Mouse (Mus musculus) embryonic facial prominence, embryonic 14.5 days (tissue): ENCODE results near the gene Acacb. TPM values are rescaled to one million over a fixed set of nuclear protein-coding genes. Genes with fewer than 3 reads are reported as not detected.

Source experiments
- ATAC-seq: fragments of 200-750 bp; cut with Nextera tagmentation; 2 replicates; pipeline ENCODE4 v1.8.0; 2017; ENCODE audit warnings: low read depth, moderate number of reproducible peaks, moderate TSS enrichment
- DNase-seq: peaks from one replicate; pipeline ENCODE4 v3.0.0-alpha.2; 2015; ENCODE audit warnings: low spot score
- H3K27ac ChIP-seq: fragments of 300-500 bp; sonication (generic); replicated peaks from 2 replicates; pipeline ENCODE4 v1.5.1; 2014; ENCODE audit warnings: low read depth, mild to moderate bottlenecking, low read length, moderate library complexity
- H3K27me3 ChIP-seq: fragments of 300-500 bp; sonication (generic); replicated peaks from 2 replicates; pipeline ENCODE4 v1.6.1; 2014; ENCODE audit warnings: low read length; ENCODE audit not compliant: control insufficient read depth, insufficient read depth
- H3K36me3 ChIP-seq: fragments of 300-500 bp; sonication (generic); 2 replicates; pipeline ENCODE4 v1.6.1; 2014; ENCODE audit warnings: low read length, mixed read lengths; ENCODE audit not compliant: control insufficient read depth, insufficient read depth
- H3K4me1 ChIP-seq: fragments of 300-500 bp; sonication (generic); 2 replicates; pipeline ENCODE4 v1.6.1; 2014; ENCODE audit warnings: antibody characterized with exemption, low read length; ENCODE audit not compliant: control insufficient read depth, insufficient read depth
- H3K4me2 ChIP-seq: fragments of 300-500 bp; sonication (generic); 2 replicates; pipeline ENCODE4 v1.6.1; 2014; ENCODE audit warnings: low read depth, mild to moderate bottlenecking, low read length, moderate library complexity, mixed read lengths
- H3K4me3 ChIP-seq: fragments of 300-500 bp; sonication (generic); 2 replicates; pipeline ENCODE4 v1.5.1; 2014; ENCODE audit warnings: low read depth, mild to moderate bottlenecking, low read length
- H3K9ac ChIP-seq: fragments of 300-500 bp; sonication (generic); 2 replicates; pipeline ENCODE4 v1.6.1; 2014; ENCODE audit warnings: low read depth, mild to moderate bottlenecking, low read length, moderate library complexity, mixed read lengths
- H3K9me3 ChIP-seq: fragments of 300-500 bp; sonication (generic); 2 replicates; pipeline ENCODE4 v1.6.1; 2016; ENCODE audit warnings: low read length; ENCODE audit not compliant: control insufficient read depth
- WGBS: fragments of 180-500 bp; shearing (Covaris S2); extraction: QIAGEN DNeasy Blood & Tissue Kit; methylation state at CpG from one replicate; pipeline ENCODE4 v1.1.7; 2014; 5-methylcytosine and 5-hydroxymethylcytosine counted together
- polyA plus RNA-seq: library from polyadenylated mRNA; unstranded; fragments of >200 nt; fragmentation: Nextera tagmentation; extraction: Ambion mirVana; gene quantifications from 2 replicates; pipeline ENCODE4 v1.2.1, GENCODE M21; 2014

The Acacb gene
- polyA plus RNA-seq, 1 experiment from 2014 or later = 2.4 TPM

DNA sequence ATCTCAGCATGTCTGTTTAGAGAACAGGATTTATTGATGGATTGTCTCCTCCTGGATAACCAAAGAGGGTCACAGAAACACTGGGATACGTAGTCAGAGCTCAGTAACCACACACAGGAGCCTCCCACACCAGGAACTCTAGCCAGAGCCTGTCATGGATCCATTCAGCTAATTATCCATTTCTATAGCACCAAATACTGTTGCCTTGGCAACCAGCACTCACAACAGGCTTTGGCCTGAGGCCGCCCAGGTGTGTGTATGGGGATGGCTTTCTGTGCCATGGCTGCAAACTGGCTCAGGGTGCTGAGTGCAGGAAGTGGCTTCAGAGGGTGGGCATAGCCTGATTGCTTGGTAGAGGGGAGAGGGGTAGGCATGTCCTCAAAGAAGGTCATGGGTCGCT is 143.7 kb downstream of the Acacb start:
- no peaks in the 10 kb centered on the region for H3K4me1 ChIP-seq
- DNase-seq = peak; percentile 66
- no peak overlapping the region for H3K27ac ChIP-seq
- H3K27me3 ChIP-seq = no peaks in the 10 kb centered on the region
- WGBS = 48% methylated on average over 3 of the region's 3 CpGs
- no peaks in the 10 kb centered on the region for H3K36me3 ChIP-seq
- no peaks in the 10 kb centered on the region for H3K9me3 ChIP-seq
- no peak overlapping the region for H3K9ac ChIP-seq
- ATAC-seq = peak; percentile 80
- no peak overlapping the region for H3K4me2 ChIP-seq
- no peak overlapping the region for H3K4me3 ChIP-seq

DNA sequence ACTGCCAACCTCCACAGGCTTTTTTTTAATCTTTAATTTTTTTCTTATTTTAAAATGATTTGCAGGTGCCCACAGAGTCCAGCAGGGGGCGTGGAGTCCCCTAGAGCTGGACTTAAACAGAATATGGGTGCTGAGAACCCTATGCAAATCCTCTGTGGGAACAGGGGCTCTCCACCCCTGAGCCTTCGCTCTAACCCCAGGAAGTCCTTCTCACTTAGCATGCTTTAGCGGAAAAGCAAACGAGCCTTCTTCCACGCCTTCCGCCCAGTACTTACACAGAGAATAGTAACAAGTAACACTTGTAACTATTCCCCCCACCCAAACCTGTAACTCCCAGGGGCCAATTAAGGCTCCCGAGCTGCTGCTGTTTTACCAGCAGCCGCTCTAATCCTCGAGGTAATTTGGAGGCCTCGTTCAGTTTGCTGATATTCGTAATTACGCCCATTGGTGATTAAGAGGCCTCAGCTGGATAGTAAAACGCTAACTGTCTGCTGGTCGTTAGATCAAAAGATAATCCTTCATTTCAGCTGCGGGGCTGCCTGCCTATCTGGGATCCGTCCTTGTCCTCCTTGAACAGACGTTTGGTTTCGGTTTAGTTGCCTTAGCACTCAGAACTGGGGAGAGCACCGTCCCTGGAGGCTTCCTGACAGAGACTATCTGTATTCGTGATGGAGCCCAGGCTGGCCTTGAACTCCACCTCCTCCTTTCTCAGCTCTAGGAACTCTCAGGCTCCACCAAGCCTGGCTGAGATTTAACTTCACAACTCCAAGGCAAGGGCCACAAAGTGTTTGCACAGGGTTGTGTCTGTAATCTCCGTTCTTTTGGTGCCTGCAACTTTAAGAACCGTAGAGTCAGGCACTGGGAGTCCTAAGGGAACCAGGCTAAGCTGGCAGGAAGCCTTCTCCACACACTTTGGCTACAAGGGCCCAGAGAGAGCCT is 150.6 kb downstream of the Acacb start:
- Histone ChIP-seq H3K4me2 (0 out of 2 replicates have a peak overlapping the region, but pooled peaks have one; percentile 11), H3K36me3 (no peaks in the 10 kb centered on the region), H3K4me3 (no peak overlapping the region), H3K4me1 (no peaks in the 10 kb centered on the region), H3K9me3 (no peaks in the 10 kb centered on the region), H3K27ac (no peak overlapping the region; the same call in 1 of the 2 replicates), H3K9ac (no peak overlapping the region; the same call in 1 of the 2 replicates), H3K27me3 (no peaks in the 10 kb centered on the region)
- DNase-seq (no peak), ATAC-seq (no peak)
- 25% methylated on average over 22 of the region's 22 CpGs for WGBS

- Histone ChIP-seq H3K9ac (0 out of 2 replicates have a peak overlapping the region, but pooled peaks have one; percentile 14), H3K4me3 (no peak overlapping the region), H3K9me3 (no peaks in the 10 kb centered on the region), H3K27me3 (no peaks in the 10 kb centered on the region), H3K4me2 (no peak overlapping the region), H3K27ac (no peak overlapping the region), H3K4me1 (no peaks in the 10 kb centered on the region), H3K36me3 (no peaks in the 10 kb centered on the region)
- ATAC-seq = peak; percentile 30; the same call in 1 of the 2 replicates
- DNase-seq = peak; percentile 74
- 52% methylated on average over 18 of the region's 18 CpGs for WGBS
Measured at GRCm38 (mm10) chr5:114298212-114298894, 152.0 kb downstream of the Acacb start.

DNA sequence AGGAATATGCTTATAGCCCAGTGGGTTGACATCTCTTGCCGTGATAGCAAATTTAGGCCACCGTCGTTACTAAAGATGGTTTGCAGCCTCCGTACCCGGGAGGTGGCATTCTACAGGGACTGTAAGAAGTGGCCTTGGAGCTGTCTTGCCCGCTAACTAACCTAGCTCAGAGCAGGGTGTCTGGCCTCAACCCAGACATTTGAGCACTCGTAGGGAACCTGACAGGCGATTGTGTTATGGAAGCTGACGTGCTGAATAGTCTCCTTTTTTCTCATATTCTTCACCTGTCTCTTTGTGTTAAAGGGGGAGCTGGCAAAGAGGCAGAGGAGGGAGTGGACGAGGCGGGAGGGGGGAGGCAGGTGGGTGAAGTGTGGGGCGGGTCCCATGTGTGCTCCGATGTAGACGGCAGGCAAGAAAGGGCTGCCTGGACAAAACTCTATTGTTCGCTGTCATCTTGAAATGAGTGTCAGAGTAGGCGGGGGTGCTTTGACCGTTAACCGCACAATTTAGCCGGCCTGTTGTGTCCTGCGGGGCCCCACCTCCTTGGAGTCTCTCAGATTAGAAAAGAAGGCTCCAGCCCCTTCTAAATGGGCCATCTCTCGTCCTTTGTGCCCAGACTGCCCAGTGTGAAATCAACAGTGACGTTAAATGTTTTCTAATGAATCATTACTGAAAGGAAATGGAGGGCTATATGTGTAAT is 153.0 kb downstream of the Acacb start:
- no peak overlapping the region for H3K4me3 ChIP-seq
- H3K9me3 ChIP-seq = no peaks in the 10 kb centered on the region
- DNase-seq (peak; percentile 67), ATAC-seq (peak; percentile 78)
- 51% methylated on average over 22 of the region's 22 CpGs for WGBS
- no peaks in the 10 kb centered on the region for H3K36me3 ChIP-seq
- H3K27ac ChIP-seq = no peak overlapping the region
- no peak overlapping the region for H3K4me2 ChIP-seq
- no peaks in the 10 kb centered on the region for H3K27me3 ChIP-seq
- no peak overlapping the region for H3K9ac ChIP-seq
- H3K4me1 ChIP-seq = no peaks in the 10 kb centered on the region

DNA sequence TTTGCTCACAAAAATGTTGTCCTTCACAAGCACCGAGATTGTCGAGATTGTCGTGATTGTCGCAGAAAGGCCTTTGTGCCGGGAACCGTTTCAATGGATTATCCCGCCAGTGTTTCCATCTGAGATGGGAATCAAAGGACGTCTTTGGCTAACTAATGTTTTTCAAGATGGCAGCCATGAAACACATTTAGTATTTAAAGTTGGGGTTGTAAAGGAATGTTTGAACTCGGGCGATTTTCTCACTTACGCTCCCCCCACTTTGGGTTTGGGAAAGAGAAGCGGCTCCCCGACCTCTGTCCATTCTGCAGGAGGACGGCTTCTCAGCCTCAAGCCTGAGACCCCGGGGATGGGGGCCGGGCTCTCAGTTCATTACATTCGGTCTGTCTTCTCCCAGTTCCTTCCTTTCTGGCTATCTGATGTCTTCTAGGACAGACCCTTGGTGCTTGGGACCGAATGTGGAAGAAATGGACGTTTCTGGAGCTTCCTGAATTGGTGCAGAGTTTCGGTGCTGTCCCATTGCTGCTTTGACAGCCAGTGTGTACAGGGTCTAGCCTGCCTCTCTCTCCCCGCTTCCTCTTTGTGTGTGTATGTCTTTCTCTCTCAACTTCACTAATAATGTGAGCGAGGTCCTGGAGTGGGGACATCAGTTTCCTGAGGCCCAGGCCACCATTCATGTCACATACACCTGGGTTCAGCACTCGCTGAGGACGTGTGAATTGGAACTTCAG is 153.7 kb downstream of the Acacb start:
- DNase-seq = no peak
- no peak overlapping the region for H3K27ac ChIP-seq
- 81% methylated on average over 24 of the region's 24 CpGs for WGBS
- no peaks in the 10 kb centered on the region for H3K36me3 ChIP-seq
- no peak overlapping the region for H3K4me2 ChIP-seq
- H3K27me3 ChIP-seq = no peaks in the 10 kb centered on the region
- ATAC-seq = no peak
- no peak overlapping the region for H3K9ac ChIP-seq
- H3K4me3 ChIP-seq = no peak overlapping the region
- no peaks in the 10 kb centered on the region for H3K4me1 ChIP-seq
- H3K9me3 ChIP-seq = no peaks in the 10 kb centered on the region

Other genes starting within 250 kb of the Acacb start
- 96.9 and 103 TPM in 2 replicates for gene Coro1c, start 237.8 kb upstream of the Acacb start, polyA plus RNA-seq
- gene Ssh1, start 152.6 kb upstream of the Acacb start, polyA plus RNA-seq = 16.5 and 17.1 TPM in 2 replicates
- not detected in 2 replicates for gene Dao, start 142.8 kb upstream of the Acacb start, polyA plus RNA-seq
- 10.1 and 11.3 TPM in 2 replicates for gene Usp30, start 81.1 kb upstream of the Acacb start, polyA plus RNA-seq
- gene Svop, start 55.0 kb upstream of the Acacb start, polyA plus RNA-seq = 2.1 and 2.2 TPM in 2 replicates
- 8.6 and 10.0 TPM in 2 replicates for gene Alkbh2, start 18.3 kb upstream of the Acacb start, polyA plus RNA-seq
- 20.4 and 22.7 TPM in 2 replicates for gene Ung, start 16.1 kb upstream of the Acacb start, polyA plus RNA-seq
- gene Foxn4, start 127.3 kb downstream of the Acacb start, polyA plus RNA-seq = 0.97 and 1.1 TPM in 2 replicates
- 3.0 and 3.8 TPM in 2 replicates for gene Myo1h, start 142.6 kb downstream of the Acacb start, polyA plus RNA-seq
- gene Kctd10, start 234.0 kb downstream of the Acacb start, polyA plus RNA-seq = 111 and 115 TPM in 2 replicates
- gene Ube3b, start 234.1 kb downstream of the Acacb start, polyA plus RNA-seq = 44.5 and 47.5 TPM in 2 replicates